Mouse (Mus musculus) E14TG2a.4 (cell line): ENCODE results near the gene Ramp1.
A peak's percentile ranks its signal among the peaks of the same experiment; 100 is the strongest.

Experiments
- H3K27me3 ChIP-seq: 2 replicates; pipeline ENCODE4 v1.6.1; 2014; ENCODE audit warnings: low read length, control low read depth; ENCODE audit not compliant: insufficient read depth
- H3K36me3 ChIP-seq: 2 replicates; pipeline ENCODE4 v1.6.1; 2014; ENCODE audit warnings: low read length, control low read depth; ENCODE audit not compliant: insufficient read depth
- H3K4me1 ChIP-seq: replicated peaks from 2 replicates; pipeline ENCODE4 v1.6.1; 2014; ENCODE audit warnings: low read depth, low read length, control low read depth
- H3K4me3 ChIP-seq: replicated peaks from 2 replicates; pipeline ENCODE4 v1.5.1; 2014; ENCODE audit warnings: mild to moderate bottlenecking, low read length
- H3K9me3 ChIP-seq: 2 replicates; pipeline ENCODE4 v1.6.1; 2014; ENCODE audit warnings: low read length, control low read depth
- CTCF ChIP-seq: conservative IDR thresholded peaks from 2 replicates; pipeline ENCODE4 v1.5.1; 2014; ENCODE audit warnings: low read length
- NANOG ChIP-seq: IDR thresholded peaks from 2 replicates; pipeline ENCODE4 v1.6.1; 2014; ENCODE audit warnings: borderline replicate concordance, low read length, mixed read lengths
- POU5F1 ChIP-seq: IDR thresholded peaks from 2 replicates; pipeline ENCODE4 v1.6.1; 2014; ENCODE audit warnings: low read length, borderline replicate concordance

Ramp1 gene

DNA sequence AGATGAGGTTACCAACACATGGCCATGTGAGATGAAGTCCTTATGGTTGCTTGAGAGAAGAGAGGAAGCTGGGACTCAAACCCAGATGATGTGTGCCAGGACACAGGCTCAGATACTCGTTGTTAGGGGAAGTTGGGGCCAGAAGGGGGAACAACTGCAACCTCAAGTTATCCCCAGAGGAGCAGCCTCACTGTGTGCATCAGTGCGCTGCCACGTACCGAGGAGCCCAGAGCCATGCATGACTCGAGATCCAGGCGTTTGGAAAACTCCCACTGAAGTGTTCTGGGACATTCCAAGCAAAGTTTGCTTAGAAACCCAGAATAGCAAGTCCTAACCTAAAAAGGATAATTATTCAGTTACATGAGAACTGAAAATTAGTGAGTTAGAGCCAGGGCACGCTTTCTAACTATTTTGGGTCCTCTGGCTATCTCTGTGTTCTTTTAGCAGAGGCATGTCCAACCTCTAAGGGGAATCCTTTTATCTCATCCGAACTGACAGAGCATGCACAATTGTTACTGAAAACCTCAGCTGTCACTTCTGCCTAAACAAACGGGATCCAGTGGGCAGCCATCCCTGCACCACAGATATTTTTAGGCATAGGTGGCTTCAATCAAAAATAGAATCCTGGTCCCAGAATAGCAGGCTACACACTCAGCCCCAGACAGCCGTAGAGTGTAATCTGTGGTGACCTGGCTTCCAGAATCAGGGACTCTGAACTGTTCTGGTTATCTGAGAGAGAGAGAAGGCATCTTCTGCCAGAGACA is 37.1 kb downstream of the Ramp1 start:
- Histone ChIP-seq H3K36me3 (no peaks in the 10 kb centered on the region), H3K4me1 (peaks cover 9% of the 10 kb centered on the region; the same call in 1 of the 2 replicates), H3K27me3 (peaks cover 10% of the 10 kb centered on the region), H3K9me3 (no peaks in the 10 kb centered on the region), H3K4me3 (no peak overlapping the region)
- no peak for TF ChIP-seq NANOG
- TF ChIP-seq CTCF = no peak
- TF ChIP-seq POU5F1 = no peak

GRCm38 (mm10) chr1:91219641-91220321 is 40.2 kb downstream of the Ramp1 start:
- no peaks in the 10 kb centered on the region for H3K9me3 ChIP-seq
- H3K27me3 ChIP-seq = peaks cover 10% of the 10 kb centered on the region; the same call in 1 of the 2 replicates
- H3K36me3 ChIP-seq = no peaks in the 10 kb centered on the region
- TF ChIP-seq POU5F1 (no peak), CTCF (no peak), NANOG (no peak)
- H3K4me3 ChIP-seq = no peak overlapping the region
- peaks cover 9% of the 10 kb centered on the region; the same call in 1 of the 2 replicates for H3K4me1 ChIP-seq

GRCm38 (mm10) chr1:91220322-91220672 is 40.7 kb downstream of the Ramp1 start:
- no peaks in the 10 kb centered on the region for H3K9me3 ChIP-seq
- no peak overlapping the region for H3K4me3 ChIP-seq
- TF ChIP-seq POU5F1 = no peak
- no peak for TF ChIP-seq NANOG
- TF ChIP-seq CTCF = no peak
- no peaks in the 10 kb centered on the region for H3K36me3 ChIP-seq
- H3K27me3 ChIP-seq = peaks cover 8% of the 10 kb centered on the region; the same call in 1 of the 2 replicates
- H3K4me1 ChIP-seq = peaks cover 9% of the 10 kb centered on the region; the same call in 1 of the 2 replicates

DNA sequence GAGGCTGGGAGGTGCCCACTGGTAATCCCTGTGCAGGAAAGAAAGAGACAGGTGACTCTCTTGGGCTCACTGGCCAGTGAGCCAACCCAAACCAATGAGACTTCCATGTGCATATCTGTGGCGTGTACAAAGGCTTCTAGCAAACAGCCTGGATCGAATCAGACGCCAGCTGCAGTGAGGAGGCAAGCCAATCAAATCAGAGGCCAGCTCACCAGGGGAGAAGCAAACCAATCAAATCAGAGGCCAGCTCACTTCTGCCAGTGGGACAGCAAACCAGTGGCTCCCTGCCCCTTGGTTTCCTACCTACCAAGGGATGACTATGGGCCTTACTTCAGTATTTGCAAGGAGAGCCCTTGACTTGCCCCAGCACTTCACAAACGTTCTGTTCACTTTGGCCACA is 46.9 kb downstream of the Ramp1 start:
- Histone ChIP-seq H3K27me3 (peaks cover 23% of the 10 kb centered on the region), H3K4me1 (peaks cover 14% of the 10 kb centered on the region), H3K9me3 (peaks cover 3% of the 10 kb centered on the region; the same call in 1 of the 2 replicates), H3K4me3 (no peak overlapping the region), H3K36me3 (no peaks in the 10 kb centered on the region)
- no peak for TF ChIP-seq CTCF
- no peak for TF ChIP-seq NANOG
- no peak for TF ChIP-seq POU5F1

DNA sequence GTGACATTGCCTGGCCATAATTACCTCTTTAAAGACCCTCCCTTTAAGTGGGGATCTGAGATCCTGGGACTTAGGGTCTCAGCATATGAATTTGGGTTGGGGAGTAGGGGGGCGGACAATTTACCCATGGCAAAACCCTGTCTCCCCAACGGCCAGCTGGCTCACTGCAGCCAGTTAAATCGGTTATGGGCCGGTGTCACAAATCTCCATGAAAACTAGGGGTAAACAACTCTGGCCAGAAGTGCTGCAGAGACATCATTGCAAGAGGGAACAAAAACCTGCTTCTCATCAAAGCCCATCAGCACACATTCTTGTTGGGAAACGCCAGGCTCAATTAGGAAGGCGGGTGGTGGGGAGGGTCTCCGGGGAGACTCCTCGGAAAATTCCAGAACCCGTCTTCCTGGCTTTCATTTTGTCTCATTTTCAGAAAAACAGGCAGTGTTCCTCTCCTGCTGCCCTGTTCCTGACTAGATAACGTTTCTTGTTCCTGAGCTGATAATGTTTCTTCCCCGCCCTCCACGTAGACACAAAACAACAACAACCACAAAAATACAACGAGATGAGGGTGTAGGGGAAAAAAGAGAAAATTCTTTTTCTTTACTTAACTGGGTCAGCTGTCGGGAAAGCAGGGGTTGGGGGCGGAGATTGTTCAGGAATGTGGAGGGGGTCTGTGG is 47.9 kb downstream of the Ramp1 start:
- no peaks in the 10 kb centered on the region for H3K36me3 ChIP-seq
- peaks cover 14% of the 10 kb centered on the region for H3K4me1 ChIP-seq
- H3K27me3 ChIP-seq = peaks cover 23% of the 10 kb centered on the region
- no peak overlapping the region for H3K4me3 ChIP-seq
- peaks cover 3% of the 10 kb centered on the region; the same call in 1 of the 2 replicates for H3K9me3 ChIP-seq
- TF ChIP-seq NANOG = no peak
- TF ChIP-seq POU5F1 = no peak
- no peak for TF ChIP-seq CTCF

DNA sequence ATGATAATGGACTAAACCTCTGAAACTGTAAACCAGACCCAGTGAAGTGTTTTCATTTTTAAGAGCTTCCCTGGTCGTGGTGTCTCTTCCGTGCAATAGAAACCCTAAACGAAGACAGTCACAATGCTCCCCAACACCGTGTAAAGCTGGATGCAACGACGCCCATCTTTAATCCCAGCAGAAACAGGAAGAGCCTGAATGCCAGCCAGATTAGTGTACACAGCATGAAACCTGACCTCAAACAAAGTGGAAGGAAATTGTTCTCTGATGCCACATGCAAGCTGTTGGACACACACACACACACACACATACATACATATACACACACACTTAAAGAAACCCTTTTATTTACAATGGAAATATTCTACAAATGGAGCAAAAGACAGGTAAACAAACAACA is 51.5 kb downstream of the Ramp1 start:
- peaks cover 3% of the 10 kb centered on the region; the same call in 1 of the 2 replicates for H3K9me3 ChIP-seq
- H3K36me3 ChIP-seq = no peaks in the 10 kb centered on the region
- H3K27me3 ChIP-seq = peaks cover 20% of the 10 kb centered on the region
- H3K4me3 ChIP-seq = no peak overlapping the region
- TF ChIP-seq NANOG (peak; percentile 17; the same call in 1 of the 2 replicates), POU5F1 (no peak)
- H3K4me1 ChIP-seq = peaks cover 14% of the 10 kb centered on the region

DNA sequence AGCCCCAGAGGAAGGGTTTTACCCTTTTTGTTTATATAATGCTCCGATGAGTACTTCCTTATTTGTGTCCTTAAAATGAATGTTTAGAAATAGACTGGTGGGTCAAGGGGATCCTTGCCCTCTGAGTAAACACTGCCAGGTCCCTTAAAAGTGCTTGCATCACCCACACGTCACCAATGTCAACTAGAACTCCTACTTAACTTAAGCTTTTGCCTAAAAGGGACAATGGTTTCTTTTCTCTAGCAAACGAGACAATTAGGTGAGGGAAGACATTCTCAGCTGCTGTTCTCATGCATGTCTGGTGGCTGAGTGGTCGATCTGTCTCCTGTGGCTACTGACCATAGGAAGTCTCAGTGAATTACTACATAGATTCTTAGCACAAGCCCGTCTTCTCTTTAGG is 52.3 kb downstream of the Ramp1 start:
- peaks cover 18% of the 10 kb centered on the region; the same call in 1 of the 2 replicates for H3K27me3 ChIP-seq
- peaks cover 3% of the 10 kb centered on the region; the same call in 1 of the 2 replicates for H3K9me3 ChIP-seq
- H3K4me1 ChIP-seq = peaks cover 14% of the 10 kb centered on the region
- TF ChIP-seq NANOG (peak; percentile 51; the same call in 1 of the 2 replicates), CTCF (no peak)
- no peak overlapping the region for H3K4me3 ChIP-seq
- no peaks in the 10 kb centered on the region for H3K36me3 ChIP-seq

GRCm38 (mm10) chr1:91235395-91235794 is 55.8 kb downstream of the Ramp1 start:
- H3K4me1 ChIP-seq = no peaks in the 10 kb centered on the region
- no peaks in the 10 kb centered on the region for H3K36me3 ChIP-seq
- peaks cover 3% of the 10 kb centered on the region; the same call in 1 of the 2 replicates for H3K9me3 ChIP-seq
- TF ChIP-seq CTCF = no peak
- no peak for TF ChIP-seq NANOG
- no peak for TF ChIP-seq POU5F1
- H3K27me3 ChIP-seq = 0 out of 2 replicates have a peak, but pooled peaks cover 3% of the 10 kb centered on the region
- no peak overlapping the region for H3K4me3 ChIP-seq
